Mouse (Mus musculus) mesoderm, embryonic 11.5 days (tissue): ENCODE results near the gene Lefty2.

Experiments
- DNase-seq: peaks from one replicate; pipeline ENCODE4 v3.0.0-alpha.2; 2012; ENCODE audit warnings: low read depth, low spot score

Gene Lefty2

DNA sequence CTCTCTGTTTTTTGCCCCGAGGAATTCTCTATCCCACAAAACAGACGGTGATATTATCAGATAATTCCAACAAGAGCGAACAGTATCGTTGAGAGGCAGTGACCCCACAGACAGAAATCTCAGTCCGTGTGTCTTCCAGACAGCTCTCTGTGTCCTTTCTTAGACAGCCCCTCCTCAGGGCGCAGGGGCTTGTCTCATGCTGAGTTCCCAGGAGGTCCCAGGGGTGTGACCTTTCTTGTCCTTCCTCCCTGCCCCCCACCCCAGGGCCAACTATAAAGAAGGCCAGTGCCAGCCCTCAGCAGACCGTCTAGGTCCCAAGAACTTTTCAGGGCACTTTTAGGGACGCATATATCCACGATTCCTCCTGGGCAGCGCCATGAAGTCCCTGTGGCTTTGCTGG, at the start of gene Lefty2:
Lefty2 (plus strand) TSS at position 301 of the 400 bp plus-strand sequence.
- DNase-seq = no peak

DNA sequence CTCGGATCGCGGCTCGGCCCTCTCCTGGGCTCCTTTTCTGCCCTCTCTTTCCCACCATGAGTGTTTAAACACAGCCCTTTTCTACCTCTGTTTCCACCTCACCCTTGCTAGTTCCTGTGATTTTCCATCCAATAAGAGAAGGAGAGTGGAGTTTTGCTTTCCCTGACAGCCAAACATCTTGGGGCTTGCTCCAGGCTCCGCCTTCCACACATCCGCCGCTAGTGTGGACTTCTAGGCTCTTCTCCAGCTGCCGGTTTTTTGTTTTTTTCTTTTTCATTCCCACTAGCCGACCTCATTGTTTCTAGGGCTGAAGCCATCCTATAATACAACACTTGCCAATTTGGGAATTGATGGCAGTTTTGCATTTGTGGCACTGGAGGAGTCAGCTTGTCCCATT, 44.8 kb upstream of the Lefty2 start:
- peak; percentile 69 for DNase-seq

DNA sequence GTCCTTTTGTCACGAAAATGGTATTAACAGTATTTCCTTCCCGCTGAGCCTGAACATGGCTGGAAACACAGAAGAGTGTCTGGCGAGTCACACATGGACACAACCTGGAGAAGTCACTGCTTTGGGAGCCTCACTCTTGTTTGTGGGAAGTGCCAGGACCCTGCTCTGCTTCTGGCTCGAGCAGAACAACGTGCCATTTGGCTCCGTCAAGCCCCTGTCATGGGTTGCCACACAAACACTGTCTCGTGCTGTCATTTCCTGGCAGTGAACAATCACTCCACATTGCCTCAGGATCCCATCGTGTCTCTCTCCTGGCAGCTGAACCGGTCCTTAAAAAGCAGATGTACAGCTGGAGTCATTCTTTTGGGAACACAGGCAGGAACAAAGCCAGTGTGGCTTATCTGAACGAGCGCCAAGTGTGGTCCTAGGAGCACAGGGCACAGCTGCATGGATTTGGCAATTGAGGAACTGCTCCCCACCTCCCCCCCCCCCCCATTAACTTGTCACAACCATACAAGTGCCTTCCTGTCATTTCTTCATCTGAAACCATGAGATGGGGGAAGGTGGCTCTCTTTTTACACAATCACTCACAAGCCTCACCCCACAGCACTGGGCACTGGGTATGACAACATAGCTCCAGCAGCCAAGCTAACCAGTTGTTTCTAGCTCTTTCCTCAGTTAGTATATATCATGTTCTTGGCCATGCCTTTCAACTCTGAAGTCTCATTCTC, 44.2 kb upstream of the Lefty2 start:
- no peak for DNase-seq

DNA sequence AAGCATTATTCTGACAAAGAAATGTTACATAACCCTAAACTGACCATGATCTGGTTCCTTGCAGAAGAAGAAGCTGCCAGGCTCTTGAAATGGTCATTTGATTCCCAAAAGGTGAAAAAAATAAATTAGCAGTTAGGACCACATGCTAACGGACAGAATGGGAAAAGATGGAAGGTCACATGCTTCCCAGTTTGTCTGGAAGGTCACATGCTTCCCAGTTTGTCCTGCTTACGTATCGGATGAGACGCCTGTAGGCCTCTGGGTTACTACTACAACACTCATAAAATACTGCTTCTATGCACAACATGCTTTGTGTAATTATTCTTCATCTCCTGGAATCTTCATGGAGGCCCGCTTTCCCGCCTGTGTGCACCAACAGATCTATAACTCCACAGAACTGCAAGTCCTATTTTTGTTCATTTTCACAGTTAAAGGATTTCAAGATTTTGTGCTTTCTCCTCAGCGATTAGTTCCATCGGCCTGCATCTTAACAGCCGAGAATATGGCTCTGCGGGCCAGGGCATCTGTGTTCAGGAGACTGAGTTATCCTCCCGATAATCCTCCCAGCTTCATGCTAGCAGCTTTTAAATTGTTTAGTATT, 43.1 kb upstream of the Lefty2 start:
- no peak for DNase-seq

DNA sequence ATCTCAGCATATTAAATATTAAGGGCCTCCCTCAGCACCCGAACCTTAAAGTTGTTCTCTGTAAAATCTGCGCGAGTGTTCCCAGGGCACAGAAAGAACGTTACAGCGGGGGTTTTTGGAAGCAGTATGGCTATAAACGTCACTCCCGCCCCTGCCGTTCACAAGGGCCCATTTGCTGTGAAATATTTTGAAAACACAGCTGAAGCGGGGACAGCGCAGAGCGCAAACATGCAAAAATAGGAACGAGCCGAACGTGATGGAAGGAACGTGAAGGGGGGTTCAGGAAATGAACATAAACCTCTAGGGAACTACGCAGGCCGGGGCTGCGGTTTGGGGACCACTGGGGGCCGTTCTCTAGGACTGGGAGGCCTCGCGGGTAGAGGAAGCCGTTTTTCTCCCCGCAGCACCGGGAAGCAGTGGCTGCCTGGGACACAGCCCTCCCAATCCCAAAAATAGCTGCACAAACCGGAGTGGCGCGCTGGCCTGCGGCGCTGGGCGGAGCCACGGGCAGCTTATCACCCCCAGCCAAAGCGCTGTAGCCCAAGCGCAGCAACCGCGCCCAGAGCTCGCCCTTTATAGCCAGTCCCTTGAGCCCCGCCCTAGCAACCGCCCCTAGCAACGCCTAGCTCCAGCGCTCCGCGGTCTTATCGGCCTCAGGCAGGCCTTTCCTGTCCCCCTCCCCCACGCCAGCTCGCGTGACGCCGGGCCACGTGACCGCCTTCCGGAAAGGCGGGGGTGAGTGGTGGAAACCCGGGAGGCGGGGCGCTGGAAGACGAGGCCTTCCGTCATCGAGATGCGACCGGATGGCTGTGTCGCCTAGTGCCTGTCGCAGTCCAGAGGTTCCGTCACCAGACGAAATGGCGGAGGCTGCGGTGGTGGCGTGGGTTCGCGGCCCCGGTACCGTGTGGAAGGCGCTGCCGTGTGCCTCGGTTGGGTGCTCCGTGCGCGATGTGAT, 42.3 kb upstream of the Lefty2 start, which contains the start of gene Sde2:
Sde2 (plus strand) TSS at position 812 of the 955 bp plus-strand sequence.
- DNase-seq = peak; percentile 100

DNA sequence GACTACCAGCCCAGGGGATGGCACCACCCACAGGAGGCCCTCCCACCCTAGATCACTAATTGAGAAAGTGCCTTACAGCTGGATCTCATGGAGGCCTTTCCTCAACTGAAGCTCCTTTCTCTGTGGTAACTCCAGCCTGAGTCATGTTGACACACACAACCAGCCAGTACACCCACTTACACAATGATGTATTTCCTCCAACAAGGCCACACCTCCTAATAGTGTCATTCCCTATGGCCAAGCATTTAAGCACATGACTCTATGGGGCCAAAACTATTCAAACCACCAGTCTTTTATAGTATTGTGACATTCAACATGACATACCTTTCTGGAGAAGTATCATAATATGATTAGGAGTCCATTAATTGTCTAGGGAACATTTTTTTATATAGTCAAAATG, 34.1 kb upstream of the Lefty2 start:
- no peak for DNase-seq

DNA sequence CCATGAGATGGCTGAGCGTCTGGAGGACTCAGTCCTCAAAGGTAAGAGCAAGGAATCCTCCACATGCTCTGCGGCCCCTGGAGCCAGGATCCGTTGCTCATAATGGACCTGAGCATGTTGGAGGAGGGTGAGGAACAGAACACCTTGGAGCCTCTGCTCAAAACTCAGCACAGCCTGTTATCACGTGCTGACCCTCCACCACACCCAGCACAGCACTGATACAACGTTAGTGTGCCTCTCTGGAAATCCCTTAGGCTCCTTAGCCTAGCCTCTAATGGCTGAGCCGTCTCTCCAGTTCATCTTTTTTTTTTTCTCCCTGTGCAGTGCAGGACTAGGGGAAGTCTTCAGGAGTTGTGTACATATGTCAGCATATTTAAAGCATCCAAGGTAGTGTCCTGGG, 32.9 kb upstream of the Lefty2 start:
- DNase-seq = no peak

DNA sequence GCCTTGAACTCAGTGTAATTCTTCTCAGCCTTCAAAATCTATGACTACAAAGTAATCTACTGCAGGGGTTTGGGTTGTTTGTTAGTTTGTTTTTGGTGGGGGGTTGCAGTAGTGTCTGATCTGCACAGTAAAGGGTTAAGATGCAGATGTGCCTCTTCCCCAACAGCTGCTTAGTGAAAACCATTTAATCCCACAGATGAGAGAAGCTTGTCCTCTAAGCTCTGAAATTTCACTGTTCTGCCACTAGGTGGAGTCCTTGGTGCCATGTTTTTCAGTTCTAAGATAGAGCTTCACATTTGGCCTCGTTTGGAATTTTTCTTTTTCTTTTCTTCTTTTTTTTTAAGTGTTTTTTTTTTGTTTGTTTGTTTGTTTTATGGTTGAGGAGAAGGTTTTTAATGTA, 29.3 kb upstream of the Lefty2 start:
- DNase-seq = peak; percentile 59

DNA sequence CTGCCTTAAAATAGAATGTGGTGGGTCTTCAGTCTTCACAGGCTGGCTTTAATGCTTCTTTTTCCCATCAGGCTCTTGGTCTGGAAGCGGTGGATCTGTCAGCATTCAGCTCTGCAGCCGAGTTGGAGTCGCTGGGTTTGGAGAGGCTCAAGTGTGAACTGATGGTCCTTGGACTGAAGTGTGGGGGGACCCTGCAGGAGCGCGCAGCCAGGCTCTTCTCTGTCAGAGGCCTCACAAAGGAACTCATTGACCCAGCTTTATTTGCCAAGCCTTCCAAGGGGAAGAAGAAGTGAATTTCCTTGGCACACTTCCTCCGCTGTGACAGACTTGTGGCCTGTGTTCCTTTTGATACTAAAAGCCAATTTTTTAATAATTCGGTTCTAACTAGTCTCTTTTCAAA, 26.9 kb upstream of the Lefty2 start:
- DNase-seq = no peak

DNA sequence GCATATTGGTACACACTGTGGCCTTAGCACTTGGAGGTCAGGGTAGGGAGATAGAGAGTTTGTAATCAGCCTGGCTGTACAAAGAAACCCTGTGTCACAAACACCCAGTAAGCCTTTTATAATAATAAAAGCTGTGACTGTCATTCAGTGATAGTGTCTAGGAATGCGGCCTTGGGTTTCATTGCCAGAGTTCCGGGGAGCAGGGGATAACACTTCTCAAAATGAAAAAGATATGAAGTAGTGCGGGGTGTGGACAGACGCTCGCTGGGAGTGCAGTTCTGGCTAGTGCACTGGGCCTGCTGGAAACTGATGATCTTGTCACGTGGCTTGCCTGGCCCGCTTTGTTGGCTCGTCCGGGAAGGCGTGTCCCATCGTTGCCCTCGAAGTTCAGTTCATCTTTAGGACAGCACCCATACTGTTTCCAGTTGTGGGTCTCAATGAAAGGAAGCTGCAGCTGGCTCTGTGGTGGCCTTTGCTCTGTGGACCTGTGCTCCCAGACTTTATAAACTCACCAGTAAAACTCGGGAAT, 22.7 kb upstream of the Lefty2 start:
- DNase-seq = no peak

DNA sequence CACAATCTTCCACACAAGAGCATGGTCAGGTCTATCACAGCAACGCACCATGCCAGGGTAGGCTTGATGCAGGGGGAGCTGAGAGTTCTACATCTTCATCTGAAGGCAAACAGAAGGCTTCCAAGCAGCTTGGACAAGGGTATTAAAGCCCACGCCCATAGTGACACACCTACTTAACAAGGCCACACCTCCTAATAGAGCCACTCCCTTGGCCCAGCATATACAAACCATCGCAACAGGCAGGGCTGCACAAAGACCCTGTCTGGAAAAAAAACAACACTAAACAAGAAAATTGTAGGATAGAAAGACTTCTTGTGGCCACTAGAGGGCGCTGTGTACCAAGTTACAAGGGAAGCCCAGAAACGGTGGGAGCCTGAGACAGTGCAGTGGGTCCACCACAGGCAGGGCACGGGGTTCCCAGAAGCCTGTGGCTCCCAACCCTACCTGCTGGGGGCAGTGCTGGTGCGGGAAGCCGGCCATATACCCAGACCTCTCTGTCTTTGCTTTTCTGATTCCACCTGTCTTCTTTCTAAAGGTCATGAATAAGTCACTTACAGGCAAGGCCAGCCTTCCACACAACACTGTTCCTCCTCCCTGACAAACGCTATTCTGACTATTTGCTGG, 18.9 kb upstream of the Lefty2 start:
- peak; percentile 81 for DNase-seq

DNA sequence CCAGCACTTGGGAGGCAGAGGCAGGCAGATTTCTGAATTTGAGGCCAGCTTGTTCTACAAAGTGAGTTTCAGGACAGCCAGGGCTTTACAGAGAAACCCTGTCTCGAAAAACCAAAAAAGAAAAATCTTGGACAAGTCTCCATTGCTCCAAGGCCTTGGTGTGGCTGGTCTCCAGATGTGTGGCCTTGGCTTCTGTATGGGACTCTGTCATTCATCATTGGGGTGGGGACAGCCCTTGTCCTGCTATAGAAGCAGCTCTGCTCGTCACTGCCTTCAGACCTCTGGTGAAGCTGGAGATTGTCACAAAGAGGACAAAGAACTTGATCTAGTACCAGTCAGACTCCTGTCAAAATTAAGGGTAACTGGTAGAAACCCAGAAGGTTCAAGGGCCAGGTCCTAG, 18.3 kb upstream of the Lefty2 start:
- no peak for DNase-seq

DNA sequence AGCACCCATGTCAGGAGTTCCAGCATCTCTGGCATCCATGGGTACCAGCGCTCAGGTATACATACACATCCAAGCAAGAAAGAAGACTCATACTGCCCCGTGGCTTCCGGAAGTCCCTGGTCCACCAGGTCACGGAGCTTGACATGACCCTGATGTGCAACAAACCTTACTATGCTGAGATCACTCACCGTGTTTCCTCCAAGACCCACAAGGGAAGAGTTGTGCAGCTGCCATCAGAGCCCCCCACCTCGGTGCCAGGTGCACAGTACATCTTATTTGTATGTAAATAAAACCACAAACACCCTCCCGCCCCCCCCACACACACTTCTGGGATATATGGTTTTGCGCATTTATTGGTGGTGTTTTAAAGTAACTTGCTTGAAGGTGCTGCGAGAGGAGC, 17.8 kb upstream of the Lefty2 start:
- no peak for DNase-seq

DNA sequence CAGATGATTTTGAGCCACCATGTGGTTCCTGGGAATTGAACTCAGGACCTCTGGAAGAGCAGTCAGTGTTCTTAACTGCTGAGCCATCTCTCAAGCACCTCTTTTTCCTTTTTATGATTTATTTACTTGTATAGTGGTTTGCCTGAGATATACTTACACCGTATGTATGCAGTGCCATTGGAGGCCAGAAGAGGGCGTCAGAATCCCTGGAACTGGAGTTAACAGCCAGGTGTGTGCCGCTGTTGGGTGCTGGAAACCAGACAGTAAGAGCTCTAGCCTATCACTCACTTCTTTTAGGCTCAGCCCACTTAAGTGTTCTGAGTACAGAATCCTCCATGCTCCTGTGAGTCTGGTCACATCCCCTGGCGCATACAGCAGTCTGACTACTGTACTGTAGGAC, 15.4 kb upstream of the Lefty2 start:
- DNase-seq = no peak

DNA sequence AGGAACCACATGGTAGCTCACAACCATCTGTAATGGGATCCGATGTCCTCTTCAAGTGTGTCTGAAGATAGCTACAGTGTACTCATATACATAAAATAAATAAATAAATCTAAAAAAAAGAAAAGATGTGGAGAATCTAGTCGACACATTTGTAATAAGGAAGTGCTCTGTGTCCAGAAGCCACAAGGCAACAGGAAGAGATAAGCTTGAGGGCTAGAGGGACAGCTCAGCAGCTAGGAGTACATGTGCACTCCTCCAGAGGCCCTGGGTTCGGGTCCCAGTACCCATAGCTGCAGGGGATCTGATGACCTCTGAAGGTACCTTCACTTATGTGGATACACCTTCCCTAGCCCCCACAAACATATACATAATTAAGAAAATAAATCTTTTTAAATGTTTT, 11.1 kb upstream of the Lefty2 start:
- DNase-seq = no peak

DNA sequence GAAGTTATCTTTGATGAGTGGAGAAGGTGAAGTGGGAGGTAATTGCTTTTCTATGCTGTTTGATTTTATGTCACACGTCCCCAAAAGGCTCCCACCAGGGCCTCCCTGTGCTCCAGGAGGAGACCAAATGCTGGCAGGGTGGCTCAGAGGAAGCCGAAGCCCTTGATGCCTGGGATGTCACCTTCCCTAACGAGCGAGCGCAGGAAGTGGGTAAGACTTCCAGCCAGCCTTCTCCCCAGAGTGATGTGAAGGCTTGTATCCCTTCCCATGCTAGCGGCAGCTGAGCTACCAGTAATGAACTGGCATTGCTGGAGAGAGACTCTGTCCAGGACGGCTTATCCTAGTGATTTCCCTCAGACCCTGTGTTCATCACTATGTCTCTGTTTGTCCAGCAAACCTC, 9.2 kb upstream of the Lefty2 start:
- DNase-seq = no peak

DNA sequence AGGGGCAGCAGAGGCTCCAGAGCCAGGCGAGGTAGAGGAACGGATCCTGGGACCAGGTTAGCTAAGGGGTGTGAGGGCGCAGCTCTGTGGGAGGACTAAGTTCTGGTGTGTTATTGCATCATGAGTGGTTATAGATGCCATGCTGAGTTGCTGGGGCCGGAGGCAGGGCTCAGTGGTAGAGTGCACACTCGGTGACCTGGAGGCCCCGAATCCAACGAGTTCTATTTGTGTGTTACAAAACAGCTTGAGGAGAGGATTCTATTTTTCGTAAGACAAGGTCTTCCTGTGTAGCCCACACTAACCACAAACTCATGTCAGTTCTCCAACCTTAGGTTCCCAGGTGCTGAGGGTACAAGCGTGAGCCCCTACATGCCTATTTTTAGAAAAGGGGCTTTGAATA, 8.4 kb upstream of the Lefty2 start:
- no peak for DNase-seq

DNA sequence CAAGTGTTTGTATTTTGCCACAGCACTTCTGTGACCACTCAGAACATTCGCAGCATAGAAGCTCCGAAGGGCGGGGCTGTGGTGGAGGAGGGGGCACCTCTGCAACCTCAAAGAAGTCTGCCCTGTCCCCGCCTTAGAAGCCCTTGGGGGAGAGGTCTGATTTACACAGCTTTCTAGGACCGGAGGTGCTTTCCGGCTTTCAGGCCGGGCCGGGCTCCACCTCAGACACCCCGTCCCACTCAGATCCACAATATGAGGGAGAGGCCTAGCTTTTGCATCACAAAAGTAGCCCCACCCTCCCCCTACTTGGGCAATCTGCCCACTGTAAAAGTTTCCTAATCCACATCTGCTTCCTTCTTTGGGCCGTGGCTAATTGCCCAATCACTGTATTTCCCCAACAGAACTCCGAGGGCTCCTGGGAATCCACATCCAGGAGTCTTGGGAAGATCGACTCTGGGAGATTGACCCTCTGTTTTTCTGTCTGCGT, 4.3 kb upstream of the Lefty2 start:
- DNase-seq = peak; percentile 33

DNA sequence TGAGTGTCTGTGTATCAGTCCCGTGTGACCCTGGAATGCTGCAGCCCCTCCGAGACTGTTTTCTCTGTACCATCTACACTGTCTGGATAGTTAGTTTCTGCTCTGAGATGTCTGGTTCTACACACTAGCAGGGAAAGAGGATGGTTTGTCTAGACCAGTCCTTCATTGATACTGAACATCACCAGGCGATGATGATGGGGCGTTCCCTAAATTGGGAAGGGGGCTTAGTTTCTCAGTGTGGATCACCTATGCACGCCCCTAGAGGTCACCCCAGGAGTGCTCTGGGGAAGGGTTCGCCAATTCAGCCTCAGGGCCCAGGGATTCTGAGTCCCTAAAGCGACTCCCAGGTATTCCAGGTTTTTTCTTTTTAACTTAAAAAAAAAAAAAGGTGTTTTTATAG, 3.7 kb upstream of the Lefty2 start:
- DNase-seq = no peak

DNA sequence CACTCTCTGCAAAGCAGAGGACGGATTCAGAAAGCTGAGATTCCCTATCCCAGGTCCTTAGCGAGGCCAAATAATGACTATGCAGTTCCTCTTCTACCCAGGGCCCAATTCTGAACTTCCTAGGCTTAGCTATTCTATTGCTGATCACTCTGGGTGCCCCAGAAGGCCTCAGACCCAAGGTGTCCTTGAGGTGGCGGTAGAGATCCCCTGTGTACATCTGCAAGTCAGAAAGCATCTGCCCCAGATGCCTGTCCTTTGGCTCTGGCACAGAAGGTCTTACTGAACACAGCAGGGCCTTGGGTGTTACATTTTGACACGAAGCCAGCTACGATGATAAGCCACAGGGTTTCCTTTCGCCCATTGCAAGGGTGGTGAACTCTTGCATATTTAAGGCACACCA, 3.1 kb upstream of the Lefty2 start:
- no peak for DNase-seq
